Mouse (Mus musculus) hindlimb bud, embryonic 11.5 days (tissue): Measurements from ENCODE around the gene Rars.
"Not testable (repeated sequence)": the region's sequence is repeated elsewhere in the genome, so short reads cannot be mapped to it uniquely, and the experiment has no call there.

Experiments
- DNase-seq: peaks from one replicate; pipeline ENCODE4 v3.0.0-alpha.2; 2012; ENCODE audit warnings: low read depth, low spot score; ENCODE audit errors: extremely low spot score

The Rars gene

DNA sequence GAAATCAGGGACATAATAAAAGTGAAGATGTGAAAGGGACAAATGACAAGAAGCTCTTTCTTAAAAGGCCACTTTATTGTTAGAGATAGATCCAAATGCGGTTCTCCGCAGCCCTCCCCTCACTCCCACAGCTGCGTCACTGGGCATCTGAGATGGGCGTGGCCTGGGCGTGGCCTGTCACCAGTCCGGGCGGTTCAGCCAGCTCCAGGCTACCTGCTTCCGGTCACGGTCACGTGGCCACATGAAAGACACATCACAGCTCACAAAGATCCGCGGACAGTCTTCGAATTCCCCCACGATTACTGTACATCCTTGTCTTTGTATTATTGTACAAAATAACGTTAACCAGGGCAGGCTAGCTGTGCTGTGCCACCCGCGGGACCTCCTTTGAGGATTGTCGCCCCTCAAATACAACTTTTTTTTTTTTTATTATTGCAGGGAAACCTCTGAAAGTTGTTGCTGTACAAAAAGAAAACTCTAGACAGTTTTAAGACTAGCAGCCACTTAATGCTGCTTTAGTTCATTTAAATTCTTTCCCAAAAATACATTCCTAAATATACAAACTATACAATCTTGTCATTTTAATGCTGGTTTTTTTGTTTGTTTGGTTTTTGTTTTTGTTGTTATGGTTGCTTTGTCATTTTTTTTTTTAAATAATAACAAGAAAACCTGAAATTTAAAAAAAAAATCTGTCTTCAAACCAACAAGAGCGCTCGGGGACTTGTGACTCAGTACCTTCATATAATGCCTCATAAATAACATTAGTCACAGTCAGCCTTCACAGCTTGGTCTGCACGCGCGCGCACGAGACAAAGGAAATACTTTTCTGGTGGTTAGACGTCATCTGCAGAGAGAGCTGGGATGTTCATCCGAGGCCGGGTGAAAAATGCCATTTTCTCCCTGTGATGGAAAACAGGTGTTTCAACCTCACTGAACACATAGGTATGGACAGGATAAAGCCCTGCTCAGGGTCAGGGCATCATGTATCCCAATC, 4.3 kb upstream of the Rars start:
- peak; percentile 63 for DNase-seq

DNA sequence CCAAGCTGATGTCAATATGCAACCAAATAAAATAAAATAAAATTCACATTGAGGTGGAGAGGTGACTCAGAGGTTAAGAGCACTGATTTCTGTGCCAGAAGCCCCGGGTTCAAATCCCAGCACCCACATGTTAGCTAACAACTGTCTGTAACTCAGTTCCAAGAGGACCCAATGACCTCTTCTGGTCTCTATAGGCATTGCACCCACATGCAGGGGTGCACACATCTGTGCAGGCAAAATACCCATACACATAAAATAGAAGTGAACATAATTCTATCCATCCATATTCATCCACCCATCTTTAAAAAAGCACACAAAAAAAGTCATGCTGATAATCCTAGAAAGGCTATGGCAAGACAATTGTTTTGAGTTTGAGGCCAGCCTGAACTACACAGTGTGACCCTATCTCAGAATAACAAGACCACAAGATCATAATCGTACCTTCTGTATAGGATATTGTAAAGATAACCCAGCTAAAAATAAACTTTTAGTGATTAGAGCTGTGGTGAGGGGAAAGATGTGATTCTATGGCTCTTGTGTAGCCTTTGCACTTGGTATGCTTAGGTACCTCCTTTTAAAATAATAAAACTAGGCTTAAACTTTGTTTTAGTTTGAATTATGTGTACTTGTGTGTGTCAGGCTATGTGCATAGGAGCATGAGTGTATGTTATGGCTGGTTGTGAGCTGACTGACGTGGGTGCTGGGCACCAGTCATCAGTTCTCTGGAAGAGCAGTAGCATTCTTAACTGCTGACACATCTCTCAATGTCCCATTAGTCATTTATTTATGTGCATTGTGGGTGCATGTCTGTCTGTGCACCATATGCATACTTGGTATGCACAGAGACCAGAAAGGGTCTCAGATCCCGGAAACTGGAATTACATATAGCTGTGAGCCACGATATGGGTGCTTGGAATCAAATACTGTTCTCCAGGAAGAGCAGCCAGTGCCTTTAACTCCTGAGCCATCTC, 3.1 kb upstream of the Rars start:
- no peak for DNase-seq

DNA sequence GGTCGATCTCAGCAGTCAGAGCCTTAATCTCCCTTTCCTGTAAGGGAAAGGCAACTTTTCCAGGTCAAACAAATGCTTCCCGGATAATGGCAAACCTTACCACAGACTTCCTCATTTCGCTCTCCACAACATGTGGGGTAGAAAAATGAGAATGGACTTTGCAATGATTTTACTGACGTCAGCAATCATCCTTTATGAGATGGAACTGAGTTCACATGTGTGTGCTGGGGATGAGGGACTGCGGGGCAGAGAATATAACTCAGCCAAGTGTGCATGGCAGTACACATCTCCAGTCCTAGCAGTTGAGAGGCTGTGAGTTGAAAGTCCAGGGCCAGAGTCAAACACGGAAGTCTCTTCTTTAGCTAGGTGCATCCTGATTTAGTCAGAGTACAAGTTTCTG, 1.0 kb downstream of the Rars start:
- no peak for DNase-seq

DNA sequence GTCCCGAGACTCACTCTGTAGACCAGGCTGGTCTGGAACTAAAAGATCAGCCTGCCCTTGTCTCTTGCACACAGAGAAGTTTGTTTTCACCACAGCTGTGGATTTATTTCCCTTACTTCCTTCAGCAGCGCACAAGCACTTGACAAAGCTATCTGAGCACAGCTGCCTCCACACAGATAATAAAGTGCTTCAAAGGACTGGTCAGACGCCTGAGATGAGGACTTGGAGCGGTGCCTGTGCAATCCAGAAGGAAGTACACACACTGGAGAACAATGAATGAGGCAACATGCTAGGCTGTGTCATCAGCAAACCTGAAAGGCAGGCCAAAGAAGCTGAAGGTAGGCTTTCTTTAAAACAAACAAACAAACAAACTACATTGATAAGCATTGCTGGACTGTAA, 2.2 kb downstream of the Rars start:
- DNase-seq = no peak

DNA sequence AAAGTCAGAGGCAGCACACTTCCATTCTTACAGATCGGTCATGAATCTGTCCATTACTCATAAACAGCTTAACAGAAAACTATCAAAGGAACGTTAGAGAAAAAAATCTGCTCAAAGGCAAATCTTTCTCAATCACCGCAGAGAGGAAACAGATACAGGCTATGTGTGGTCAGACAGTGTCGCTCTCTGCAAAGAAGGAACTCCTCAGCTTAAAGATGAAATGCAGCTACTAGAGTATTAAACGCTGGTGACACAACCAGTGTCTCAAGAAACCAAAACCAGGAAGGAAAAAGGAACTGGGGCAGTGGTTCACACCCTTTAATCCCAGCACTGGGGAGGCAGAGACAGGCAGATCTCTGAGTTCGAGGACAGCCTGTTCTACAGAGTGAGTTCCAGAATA, 6.6 kb downstream of the Rars start:
- DNase-seq = no peak

DNA sequence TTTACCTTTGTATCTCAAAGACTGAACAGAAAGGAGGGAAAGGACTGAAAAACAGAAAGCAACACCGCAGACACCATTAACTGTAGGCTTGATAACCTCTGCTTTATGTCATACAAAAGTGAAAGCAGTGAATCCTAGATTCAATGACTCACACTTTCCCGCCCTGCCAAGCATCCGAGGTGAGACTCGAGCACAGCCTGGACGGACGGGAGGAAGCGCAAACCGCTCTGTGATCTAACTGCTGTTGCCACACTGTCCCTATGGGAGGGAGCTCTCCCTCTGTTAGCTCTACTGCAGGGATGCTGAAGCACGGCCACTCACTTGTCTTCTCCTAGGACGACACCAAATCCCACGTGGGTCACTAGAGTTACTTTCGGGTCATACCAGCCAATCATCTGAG, 18.0 kb downstream of the Rars start:
- DNase-seq = no peak

DNA sequence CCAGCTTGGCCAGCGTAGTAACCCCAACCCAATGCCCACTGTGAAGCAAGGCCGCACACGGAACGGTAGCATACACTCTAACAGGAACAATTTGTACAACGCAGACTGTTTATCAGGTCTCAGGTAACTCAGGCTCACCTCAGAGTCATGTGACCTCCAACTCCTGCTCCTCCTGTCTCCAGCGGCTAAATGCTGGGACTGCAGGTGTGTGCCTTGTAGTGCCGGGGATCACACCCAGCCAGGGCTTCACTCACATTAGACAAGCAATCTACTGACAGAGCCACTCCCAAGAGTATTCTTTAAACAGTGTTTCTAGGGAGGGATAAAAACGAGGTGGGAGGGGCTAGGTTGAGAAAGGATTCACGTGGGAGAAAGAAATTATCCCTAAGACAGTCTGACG, 22.8 kb downstream of the Rars start:
- DNase-seq = no peak

DNA sequence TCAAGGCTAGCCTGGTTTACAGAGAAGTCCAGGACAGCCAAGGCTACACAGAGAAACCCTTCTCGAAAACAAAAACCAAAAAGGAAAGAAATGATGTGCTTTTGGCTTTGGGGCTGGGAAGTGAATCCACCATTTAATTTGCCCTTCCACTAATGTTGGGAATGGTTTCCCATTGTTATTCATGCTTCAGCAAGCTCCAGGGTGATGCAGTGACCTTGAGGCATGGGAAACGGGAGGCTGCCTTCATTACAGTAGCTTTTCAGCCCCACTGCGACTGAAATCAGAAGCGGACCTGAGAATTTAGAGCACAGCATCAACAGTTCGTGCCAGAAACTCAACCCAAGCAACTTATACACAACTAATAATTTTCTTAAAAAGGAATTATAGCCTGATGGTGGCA, 33.0 kb downstream of the Rars start:
- no peak for DNase-seq

DNA sequence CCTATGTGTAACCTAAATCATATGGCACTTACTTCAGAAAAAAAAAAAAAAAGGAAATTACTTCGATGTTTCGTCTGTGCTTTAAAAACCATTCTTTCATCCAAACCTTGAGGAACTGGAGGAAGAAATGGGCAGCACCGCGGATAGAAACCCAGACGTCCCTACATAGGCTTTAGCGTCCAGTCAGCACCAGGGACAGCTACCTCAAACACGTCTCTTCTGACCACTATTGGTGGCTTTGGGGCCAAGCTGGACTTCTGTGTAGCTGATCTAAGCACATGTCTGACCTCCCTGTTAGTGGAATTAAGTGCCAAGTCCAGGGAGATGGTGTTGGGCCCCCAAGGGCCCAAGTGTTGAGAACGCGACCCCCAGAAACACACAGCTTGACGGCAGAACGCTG, 35.4 kb downstream of the Rars start, which contains the start of gene Fbll1:
Gene Fbll1, minus strand, starts transcription at position 11 of the 400 bp plus-strand sequence.
- peak; percentile 69 for DNase-seq

DNA sequence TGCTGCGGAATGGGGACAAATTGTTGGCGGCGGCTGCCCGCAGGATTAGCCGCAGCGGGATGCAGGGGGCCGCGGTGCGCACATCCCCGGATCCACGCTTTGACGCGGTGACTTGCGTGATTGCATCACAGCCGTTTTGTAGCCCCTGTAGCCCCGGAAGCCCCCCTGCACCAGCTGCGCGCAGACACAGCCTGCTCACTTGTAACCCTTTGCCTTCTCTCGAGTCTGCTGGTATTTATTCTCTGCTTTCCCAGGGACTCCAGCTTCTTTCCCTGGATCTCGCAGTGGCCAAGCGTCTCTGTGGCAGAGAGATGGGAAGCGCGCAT, 35.8 kb downstream of the Rars start:
- no peak for DNase-seq

DNA sequence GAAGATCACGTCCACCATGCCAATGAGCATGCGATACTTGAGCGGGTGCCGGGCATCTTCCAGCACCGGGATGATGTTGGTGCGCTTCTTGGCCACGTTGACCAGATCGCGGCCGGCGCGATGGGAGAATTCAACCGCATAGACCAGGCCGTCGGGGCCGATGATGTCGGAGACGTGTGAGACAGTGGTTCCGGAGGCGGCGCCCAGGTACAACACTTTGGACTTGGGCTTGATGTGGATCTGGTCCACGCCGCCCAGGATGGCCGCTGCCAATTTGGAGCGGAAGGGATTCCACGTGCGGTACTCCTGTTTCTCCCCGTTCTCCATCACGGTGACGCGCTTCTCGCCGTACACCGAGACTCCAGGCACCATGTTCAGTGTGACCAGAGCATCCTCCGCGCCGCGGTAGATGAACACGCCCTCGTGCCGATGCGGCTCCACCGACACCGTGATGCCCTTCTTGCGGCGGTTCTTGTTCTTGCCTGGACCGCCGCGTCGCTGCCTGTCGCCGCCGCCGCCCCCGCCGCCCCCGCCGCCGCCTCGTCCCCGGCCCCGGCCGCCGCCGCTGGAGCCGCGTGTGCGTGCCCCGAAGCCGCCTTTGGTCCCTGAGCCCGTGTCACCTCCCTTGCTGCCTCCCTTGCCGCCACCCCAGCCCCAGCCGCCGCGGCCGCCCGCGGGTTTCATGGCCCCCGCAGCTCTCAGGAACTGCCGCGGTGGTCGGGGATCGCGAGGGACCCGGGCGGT, 36.4 kb downstream of the Rars start:
- DNase-seq = no peak

DNA sequence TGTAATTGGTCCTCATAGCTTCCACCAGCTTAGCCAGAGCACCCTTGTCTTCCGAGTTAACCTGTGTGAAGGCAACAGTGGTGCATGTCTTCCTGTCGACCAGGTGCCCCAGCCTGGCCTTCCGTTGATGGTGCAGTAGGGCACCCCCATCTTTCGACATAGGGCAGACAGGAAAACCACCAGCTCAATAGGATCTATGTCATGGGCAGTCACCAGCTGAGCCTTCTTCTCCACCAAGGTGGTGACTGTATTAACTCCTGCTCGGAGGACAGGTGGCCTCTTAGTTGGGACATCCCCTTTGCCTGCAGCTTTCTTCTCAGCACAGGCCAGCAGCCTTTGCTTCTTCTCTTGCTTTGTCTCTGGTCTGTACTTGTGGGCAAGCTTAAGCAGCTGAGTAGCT, 41.5 kb downstream of the Rars start:
- DNase-seq = not testable (repeated sequence)

DNA sequence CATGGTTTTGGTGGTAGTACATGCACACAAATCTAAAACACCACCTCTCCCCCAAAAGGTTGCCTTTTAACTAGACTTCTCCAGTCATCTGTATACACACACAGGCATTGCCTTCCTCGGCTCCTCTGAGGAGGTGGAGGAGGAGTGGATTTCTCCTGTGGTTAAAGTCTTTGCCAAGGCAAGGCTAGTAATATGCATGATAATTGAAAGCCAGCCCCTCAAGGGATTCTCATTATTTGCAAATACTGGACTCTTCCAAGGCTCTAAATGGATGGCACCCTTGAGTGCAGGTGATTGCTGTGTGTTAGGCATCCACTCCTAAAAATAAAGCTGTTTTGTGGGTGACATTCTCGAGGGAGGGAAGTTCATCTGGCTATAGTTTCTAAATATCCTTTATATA, 45.9 kb downstream of the Rars start:
- DNase-seq = no peak

DNA sequence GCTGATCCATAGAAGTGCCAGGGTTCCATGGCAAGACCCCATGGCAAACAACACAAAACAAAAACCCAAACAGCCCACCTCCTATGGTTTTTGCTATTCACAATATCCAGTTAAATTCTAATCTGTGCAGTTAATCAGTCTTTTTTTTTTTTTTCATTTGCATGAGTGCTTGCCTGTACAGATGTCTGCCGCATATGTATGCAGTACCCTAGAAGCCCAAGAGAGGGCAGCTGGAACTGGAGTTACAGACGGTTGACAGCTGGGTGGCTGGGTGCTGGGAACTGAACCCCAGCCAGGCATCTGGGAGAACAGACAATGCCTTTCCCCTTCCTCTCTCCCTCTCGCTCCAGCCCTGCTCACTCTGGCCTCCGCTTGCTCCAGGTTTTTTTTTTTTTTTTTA, 49.8 kb downstream of the Rars start:
- DNase-seq = no peak

DNA sequence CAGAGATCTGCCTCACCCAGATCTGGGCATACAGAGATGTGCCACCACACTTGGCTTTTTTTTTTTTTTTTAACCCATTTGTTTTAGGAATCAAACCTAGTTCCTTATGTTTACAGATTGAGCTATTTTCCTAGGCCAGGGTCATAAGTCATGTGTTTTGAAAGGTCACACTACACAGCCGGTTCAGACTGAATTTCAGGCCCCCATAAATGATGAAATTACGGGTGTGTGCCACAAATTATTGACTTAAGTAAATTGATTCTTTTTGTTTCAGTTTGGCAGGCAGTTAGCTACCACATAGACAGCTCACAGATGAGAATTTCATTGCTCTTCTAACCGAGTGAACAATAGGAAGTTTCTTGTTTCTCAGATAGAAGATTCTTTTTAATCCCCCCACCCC, 50.3 kb downstream of the Rars start:
- DNase-seq = no peak

DNA sequence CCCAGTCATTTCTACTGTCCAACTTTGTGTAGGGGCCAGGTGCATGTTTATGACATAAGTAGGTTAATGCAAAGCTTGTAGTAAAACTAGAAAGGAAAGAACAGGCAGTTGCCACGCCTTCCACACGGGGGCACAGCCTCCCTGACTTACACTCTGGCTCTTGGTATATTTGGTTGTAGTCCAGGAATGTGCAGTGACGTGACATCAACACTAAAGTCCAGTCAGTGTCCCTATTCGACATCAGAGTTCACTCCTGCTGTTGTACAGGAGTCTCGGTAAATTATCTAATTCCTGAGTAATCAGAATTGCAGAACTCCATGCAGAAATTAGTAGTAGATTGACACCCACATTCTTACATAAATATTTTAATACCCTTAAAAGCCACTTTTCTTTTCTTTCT, 51.3 kb downstream of the Rars start:
- no peak for DNase-seq

DNA sequence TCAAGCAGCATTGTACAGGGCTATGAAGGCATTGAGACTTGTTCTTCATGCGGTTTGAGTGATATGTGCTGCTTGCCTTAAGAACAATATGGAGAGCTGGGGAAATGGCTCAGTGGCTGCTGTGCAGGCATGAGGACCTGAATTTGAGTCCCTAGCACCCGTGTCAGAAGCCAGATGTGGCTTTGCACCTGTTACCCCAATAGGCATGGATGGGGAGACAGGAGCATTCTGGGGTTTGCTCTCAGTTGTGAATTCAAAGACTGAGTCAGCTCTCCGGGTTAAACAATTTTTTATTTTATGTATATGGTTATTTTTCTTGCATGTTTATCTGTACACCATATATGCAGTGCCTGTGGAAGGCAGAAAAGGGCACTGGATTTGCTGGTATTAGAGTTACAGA, 51.9 kb downstream of the Rars start:
- no peak for DNase-seq

DNA sequence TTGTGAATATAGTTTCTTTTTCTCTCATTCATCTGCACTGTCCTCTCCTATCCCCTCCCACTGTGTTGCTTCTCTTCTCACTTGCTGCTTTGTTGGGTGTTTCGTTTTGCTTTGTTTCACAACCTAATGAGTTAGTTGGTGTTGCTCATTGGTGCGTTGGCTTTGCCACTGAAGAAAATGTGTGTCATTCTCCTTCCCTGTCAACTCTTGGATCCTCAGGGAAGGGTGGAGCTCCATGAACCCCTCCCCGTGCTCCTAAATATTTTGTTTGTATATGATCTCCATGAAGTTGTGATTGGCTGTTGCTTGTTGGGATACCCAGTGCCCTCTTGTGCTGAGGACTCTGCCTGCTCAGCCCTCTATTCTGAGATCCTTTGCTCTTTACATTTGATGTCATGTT, 54.0 kb downstream of the Rars start:
- no peak for DNase-seq

DNA sequence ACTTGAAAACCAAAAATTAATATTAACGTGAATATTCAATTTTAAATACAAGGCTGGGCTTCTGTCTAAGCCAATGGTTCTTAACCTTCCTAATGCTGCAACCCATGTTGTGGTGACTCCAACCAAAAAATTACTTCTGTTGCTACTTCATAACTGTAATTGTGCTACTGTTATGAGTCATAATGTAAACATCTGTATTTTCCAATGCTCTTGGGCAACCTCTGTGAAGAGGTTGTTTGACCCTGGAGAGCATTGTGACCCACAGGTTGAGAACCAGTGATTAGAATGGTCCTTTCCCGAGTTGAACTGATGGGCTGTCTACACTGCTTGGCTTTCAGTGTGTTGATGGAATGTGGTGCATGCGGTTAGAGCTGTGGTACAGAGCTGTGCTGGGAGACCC, 57.9 kb downstream of the Rars start:
- DNase-seq = no peak

DNA sequence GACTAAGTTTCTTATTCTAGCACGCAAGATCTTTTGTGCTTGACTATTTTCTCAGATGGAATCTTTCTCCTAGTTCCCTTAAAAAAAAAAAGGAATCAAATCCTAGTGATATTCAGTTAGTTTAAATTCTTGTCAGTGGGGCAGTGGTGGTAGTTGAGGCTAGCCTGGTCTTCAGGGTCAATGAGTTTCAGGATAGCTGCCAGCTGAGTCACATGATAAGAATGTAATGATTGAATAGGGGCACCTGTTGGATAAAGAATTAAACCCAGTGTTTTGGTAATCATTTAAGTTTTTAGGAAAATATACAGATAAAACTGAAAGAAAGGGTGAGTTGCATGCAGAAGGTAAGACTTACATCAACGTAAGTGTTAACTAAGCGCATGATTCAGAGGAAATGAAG, 58.7 kb downstream of the Rars start:
- DNase-seq = no peak
